Mouse (Mus musculus): ENCODE data around the gene Nradd. TPM values are rescaled to one million over a fixed set of nuclear protein-coding genes. Genes with fewer than 3 reads are reported as not detected.
A peak's percentile ranks its signal among the peaks of the same experiment; 100 is the strongest.

The Nradd gene
- total and polyA plus RNA-seq, 3 experiments: 0.58 to 1.1 TPM; not detected in 1

DNA sequence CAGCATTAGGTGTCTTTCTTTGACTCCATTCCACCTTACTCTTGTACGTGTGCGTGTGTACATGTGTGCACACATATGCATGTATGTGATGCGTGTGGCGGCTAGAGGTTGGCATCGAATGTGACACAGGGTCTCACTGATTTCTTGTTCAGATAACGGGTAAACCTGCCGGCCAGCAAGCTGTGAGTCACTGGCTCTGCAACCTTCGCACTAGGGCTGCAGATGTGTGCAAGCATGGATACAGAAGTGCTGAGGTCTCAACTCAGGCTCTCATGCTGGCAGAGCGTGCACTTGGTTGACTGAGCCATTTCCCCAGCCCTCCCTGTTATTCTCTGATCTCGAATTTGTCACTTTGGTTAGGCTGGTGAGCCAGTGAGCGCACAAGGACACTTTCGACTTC lies 35.3 kb upstream of the Nradd start:
- no peak for TF ChIP-seq HCFC1 (IDR thresholded peaks at IDR 0.05; ENCODE audit: low read depth, low read length)
- no peak for TF ChIP-seq TCF12 (IDR thresholded peaks at IDR 0.05; ENCODE audit: low read depth, low read length)
- no peak for TF ChIP-seq NRF1 (IDR thresholded peaks at IDR 0.05; ENCODE audit: insufficient read depth, low read depth, low read length, poor library complexity, severe bottlenecking)
- no peak for TF ChIP-seq TAL1 (IDR thresholded peaks at IDR 0.05; ENCODE audit: low read length)
- TF ChIP-seq BHLHE40 (IDR thresholded peaks at IDR 0.05; ENCODE audit: borderline replicate concordance, low read depth, low read length): no peak
- no peak for TF ChIP-seq MYB (IDR thresholded peaks at IDR 0.05; ENCODE audit: low read depth, low read length)
- no peak for TF ChIP-seq POLR2AphosphoS2 (IDR thresholded peaks at IDR 0.05; ENCODE audit: low read length)
- TF ChIP-seq ZMIZ1 (IDR thresholded peaks at IDR 0.05; ENCODE audit: low read depth, low read length): no peak
- no peak for TF ChIP-seq CHD1 (IDR thresholded peaks at IDR 0.05; ENCODE audit: low read depth, low read length)
- no peak for TF ChIP-seq ZKSCAN1 (IDR thresholded peaks at IDR 0.05; ENCODE audit: low read depth, low read length)
- no peak for TF ChIP-seq GABPA (IDR thresholded peaks at IDR 0.05; ENCODE audit: low read depth, low read length)
- no peak for TF ChIP-seq UBTF (IDR thresholded peaks at IDR 0.05; ENCODE audit: borderline replicate concordance, insufficient read depth, low read depth, low read length)
- TF ChIP-seq MAFK (IDR thresholded peaks at IDR 0.05; ENCODE audit: borderline replicate concordance, low read depth, low read length): no peak
- TF ChIP-seq MYC (IDR thresholded peaks at IDR 0.05; ENCODE audit: low read depth, low read length): no peak
- TF ChIP-seq POLR2AphosphoS5 (IDR thresholded peaks at IDR 0.05; ENCODE audit: borderline replicate concordance, low read depth, low read length): no peak
- no peak for TF ChIP-seq USF1 (IDR thresholded peaks at IDR 0.05; ENCODE audit: low read depth, low read length)
- TF ChIP-seq SIN3A (IDR thresholded peaks at IDR 0.05; ENCODE audit: low read length): no peak
- no peak for TF ChIP-seq MAX (IDR thresholded peaks at IDR 0.05; ENCODE audit: low read length)
- no peak for TF ChIP-seq GATA1 (IDR thresholded peaks at IDR 0.05; ENCODE audit: low read depth, low read length)
- Histone ChIP-seq H3K4me3 (ENCODE audit: control insufficient read depth in 1 of 2, insufficient read depth in 1 of 2, low read depth in 2 of 2, low read length in 2 of 2) (no peak overlapping the region), H3K36me3 (ENCODE audit: control insufficient read depth in 1 of 2, insufficient read depth in 2 of 2, low read length in 2 of 2) (peaks cover 0 to 11% of the 10 kb centered on the region in 2 experiments; a peak in 2 of 4 replicates), H3K9me3 (replicated peaks; ENCODE audit: insufficient read depth, low read length) (no peaks in the 10 kb centered on the region), H3K27ac (ENCODE audit: control insufficient read depth, low read depth, low read length) (no peak overlapping the region), H3K4me1 (ENCODE audit: control insufficient read depth in 1 of 2, insufficient read depth in 2 of 2, low read length in 2 of 2) (peaks cover 2 to 11% of the 10 kb centered on the region in 2 experiments), H3K27me3 (ENCODE audit: control insufficient read depth in 1 of 2, insufficient read depth in 2 of 2, low read length in 2 of 2) (no peaks in the 10 kb centered on the region), H3K79me2 (ENCODE audit: control insufficient read depth, insufficient read depth, low read length, poor library complexity) (peaks cover 45% of the 10 kb centered on the region), H3K9ac (ENCODE audit: control insufficient read depth, low read depth, low read length, poor library complexity, severe bottlenecking) (no peak overlapping the region)
- DNase-seq (ENCODE audit: low read depth, low spot score): no peak

DNA sequence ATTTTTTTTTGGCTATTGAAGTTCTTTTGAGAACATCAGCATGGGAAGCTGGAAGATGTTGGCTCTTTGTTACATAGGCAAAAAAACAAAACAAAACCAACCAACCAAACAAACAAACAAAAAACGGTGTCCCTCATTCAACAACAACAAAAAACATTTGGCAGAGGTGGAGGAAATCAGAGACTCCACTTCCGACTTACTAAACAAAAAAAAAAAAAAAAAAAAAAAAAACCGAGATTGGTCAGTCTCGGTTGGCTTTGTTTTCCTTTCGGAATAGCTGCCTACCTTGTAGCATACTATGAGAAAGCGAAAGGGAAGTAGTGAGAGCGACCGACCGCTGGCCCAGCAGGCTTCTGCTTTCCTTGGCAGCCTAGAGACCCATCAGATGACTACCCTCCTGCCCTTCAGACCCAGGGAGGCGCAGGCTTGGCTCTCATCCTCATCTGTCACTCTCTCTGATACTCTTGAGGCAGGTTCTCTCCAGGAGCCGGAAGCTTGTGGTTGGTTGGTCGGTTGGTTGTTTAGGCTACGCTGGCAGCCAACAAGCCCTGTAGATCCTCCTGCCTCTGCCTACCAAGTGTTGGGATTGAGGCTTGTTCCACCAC lies 33.3 kb upstream of the Nradd start:
- Histone ChIP-seq H3K9ac (ENCODE audit: control insufficient read depth, low read depth, low read length, poor library complexity, severe bottlenecking) (peak overlapping the region; percentile 91), H3K27me3 (ENCODE audit: control insufficient read depth in 1 of 2, insufficient read depth in 2 of 2, low read length in 2 of 2) (no peaks in the 10 kb centered on the region), H3K27ac (ENCODE audit: control insufficient read depth, low read depth, low read length) (peak overlapping the region; percentile 87), H3K36me3 (ENCODE audit: control insufficient read depth in 1 of 2, insufficient read depth in 2 of 2, low read length in 2 of 2) (peaks cover 0 to 11% of the 10 kb centered on the region in 2 experiments; a peak in 2 of 4 replicates), H3K4me3 (ENCODE audit: control insufficient read depth in 1 of 2, insufficient read depth in 1 of 2, low read depth in 2 of 2, low read length in 2 of 2) (peak overlapping the region; percentile 84 to 91), H3K9me3 (replicated peaks; ENCODE audit: insufficient read depth, low read length) (no peaks in the 10 kb centered on the region), H3K79me2 (ENCODE audit: control insufficient read depth, insufficient read depth, low read length, poor library complexity) (peaks cover 43% of the 10 kb centered on the region), H3K4me1 (ENCODE audit: control insufficient read depth in 1 of 2, insufficient read depth in 2 of 2, low read length in 2 of 2) (peaks cover 4 to 21% of the 10 kb centered on the region in 2 experiments)
- DNase-seq (ENCODE audit: low read depth, low spot score): peak; percentile 77
- TF ChIP-seq JUND (IDR thresholded peaks at IDR 0.05; ENCODE audit: low read depth, low read length): no peak
- no peak for TF ChIP-seq KAT2A (conservative IDR thresholded peaks at IDR 0.05; ENCODE audit: low read depth, low read length)
- TF ChIP-seq HCFC1 (IDR thresholded peaks at IDR 0.05; ENCODE audit: low read depth, low read length): 0 out of 2 replicates have a peak, but pooled peaks have one; percentile 19
- peak; percentile 57; the same call in 1 of the 2 replicates for TF ChIP-seq ZNF384 (IDR thresholded peaks at IDR 0.05; ENCODE audit: low read depth, low read length)
- TF ChIP-seq BHLHE40 (IDR thresholded peaks at IDR 0.05; ENCODE audit: borderline replicate concordance, low read depth, low read length): no peak
- TF ChIP-seq TBP (IDR thresholded peaks at IDR 0.05; ENCODE audit: low read depth, low read length): peak; percentile 38; the same call in 1 of the 2 replicates
- TF ChIP-seq NELFE (IDR thresholded peaks at IDR 0.05; ENCODE audit: low read depth, low read length): no peak
- TF ChIP-seq SMC3 (IDR thresholded peaks at IDR 0.05; ENCODE audit: low read depth, low read length): no peak
- TF ChIP-seq SIN3A (IDR thresholded peaks at IDR 0.05; ENCODE audit: low read length): peak; percentile 54; the same call in 1 of the 2 replicates
- TF ChIP-seq TAL1 (IDR thresholded peaks at IDR 0.05; ENCODE audit: low read length): no peak
- TF ChIP-seq MAZ (IDR thresholded peaks at IDR 0.05; ENCODE audit: low read depth, low read length): no peak
- no peak for TF ChIP-seq MAFK (IDR thresholded peaks at IDR 0.05; ENCODE audit: borderline replicate concordance, low read depth, low read length)
- TF ChIP-seq ELF1 (IDR thresholded peaks at IDR 0.05; ENCODE audit: low read depth, low read length): no peak
- TF ChIP-seq CTCF (IDR thresholded peaks at IDR 0.05 in 2 of 3, conservative IDR thresholded peaks at IDR 0.05 in 1 of 3; ENCODE audit: control insufficient read depth in 1 of 3, insufficient read depth in 1 of 3, low read depth in 2 of 3, low read length in 3 of 3, poor library complexity in 1 of 3, severe bottlenecking in 1 of 3): no peak
- TF ChIP-seq TCF12 (IDR thresholded peaks at IDR 0.05; ENCODE audit: low read depth, low read length): 0 out of 2 replicates have a peak, but pooled peaks have one; percentile 8
- no peak for TF ChIP-seq MYB (IDR thresholded peaks at IDR 0.05; ENCODE audit: low read depth, low read length)
- TF ChIP-seq ETS1 (IDR thresholded peaks at IDR 0.05; ENCODE audit: low read depth, low read length): peak; percentile 59
- peak; percentile 10; the same call in 1 of the 2 replicates for TF ChIP-seq USF1 (IDR thresholded peaks at IDR 0.05; ENCODE audit: low read depth, low read length)
